Mouse (Mus musculus): ENCODE data around the gene Ackr2.
A peak's percentile ranks its signal among the peaks of the same experiment; 100 is the strongest.

Ackr2 gene

DNA sequence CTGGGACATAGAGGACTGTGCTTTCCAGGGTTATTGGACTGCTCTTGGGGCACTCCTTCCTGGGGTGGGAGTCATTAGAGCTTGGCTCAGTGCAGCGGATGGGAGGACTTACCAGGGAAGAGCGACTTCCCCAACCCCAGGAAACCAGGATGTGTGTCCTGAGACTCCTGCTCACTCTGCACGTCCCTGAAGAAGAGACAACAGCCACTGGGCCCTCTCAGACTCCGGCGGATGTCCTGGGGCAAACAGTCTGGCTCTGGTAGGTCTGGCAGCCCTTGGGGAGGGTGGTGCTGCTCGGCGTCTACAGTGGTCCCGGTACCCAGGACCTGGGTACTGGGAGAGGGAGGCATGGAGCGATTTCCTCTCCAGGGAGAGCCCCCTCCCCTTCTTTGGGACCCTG is at the start of gene Ackr2:
Gene Ackr2, plus strand, starts transcription at position 111 of the 400 bp plus-strand sequence.
- DNase-seq (ENCODE audit: low spot score), result no peak

DNA sequence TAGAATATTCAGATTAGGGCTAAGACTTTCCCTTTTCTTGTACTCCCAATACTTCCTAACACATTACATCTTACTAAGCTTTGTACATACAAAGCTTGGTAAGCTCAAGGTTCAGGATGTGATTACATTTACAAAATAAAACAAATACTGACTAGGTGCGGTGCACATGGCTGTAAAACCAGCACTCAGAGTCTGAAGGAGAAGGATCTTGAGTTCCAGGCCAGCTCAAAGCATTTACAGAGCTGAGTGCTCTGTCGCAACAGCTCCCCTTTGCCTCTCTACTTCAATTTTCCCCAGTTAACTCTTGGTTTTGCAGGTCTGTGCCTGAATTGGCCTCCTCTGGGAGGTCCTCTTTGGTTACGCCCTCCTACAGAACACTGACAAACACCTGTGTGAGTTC is 43.9 kb upstream of the Ackr2 start:
- DNase-seq (ENCODE audit: low spot score), result no peak

DNA sequence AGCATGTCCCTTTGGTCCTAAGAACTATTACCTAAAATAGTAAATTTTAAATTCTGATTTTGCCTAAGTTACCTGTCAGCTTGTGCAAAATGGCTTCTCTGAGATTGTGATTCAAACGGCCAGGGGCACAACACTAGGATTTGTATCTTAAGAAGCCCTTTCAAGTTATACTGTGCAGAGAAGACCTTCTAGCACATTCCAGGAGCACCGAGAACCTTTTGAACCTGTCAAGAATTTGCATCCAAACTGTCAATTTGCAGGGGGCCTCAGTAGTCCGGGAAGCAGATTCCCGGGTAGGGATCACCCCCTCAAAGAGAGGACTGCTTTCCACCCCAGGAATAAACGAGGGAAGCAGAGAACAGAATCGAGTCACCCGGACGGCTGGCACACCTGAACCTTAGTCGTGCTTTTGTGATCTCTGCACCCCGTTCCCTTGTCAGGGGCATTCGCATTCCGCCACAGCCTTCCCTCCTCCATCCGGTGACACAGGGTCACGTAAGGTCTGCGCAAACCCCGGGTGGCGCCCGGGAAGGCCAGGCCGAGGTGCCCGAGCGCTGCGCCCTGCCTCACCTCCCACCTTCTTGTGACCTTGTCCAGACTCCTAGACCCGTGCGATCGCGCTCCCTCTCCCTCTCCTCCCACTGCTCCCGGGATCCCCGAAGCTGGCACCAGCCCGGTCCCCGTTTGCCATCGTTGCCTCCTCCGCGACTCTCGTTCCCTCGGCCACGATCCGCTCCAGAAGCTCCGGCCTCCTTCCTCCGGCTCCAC is 41.3 kb upstream of the Ackr2 start:
- peak; percentile 42 for DNase-seq (ENCODE audit: low spot score)

DNA sequence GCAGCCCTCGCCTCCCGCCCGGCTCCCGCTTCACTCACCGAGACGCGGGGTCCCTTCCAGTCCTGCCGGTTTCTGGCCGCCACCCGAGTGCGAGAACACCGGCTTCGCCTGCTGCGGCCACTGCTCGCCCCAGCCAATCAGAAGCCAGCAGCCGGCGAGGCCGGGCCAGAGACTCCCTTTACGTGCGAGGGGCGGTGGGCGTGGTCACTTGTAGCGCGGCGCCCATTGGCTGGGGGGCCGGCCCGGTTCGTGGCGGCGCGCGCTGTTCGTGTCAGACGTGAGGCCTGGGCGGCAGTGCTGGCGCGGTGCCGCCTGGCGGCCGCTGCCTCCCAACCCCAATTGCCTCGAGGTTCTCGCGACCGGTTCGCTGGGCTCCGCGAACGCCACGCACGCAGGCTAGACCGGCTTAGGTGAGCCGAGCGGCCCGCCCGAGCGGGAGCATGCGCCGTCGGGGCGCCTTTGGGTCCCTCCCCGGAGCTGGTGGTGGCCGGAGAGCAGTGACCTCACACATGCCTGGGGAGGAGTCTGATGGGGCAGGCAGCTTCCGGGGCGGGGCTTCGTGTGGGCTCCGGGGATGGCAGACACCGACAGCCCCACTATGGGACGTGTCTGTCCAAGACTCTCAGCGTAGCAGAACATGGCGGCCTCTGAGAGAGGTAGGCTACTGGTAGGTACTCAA is 40.5 kb upstream of the Ackr2 start:
- peak; percentile 98 for DNase-seq (ENCODE audit: low spot score)

DNA sequence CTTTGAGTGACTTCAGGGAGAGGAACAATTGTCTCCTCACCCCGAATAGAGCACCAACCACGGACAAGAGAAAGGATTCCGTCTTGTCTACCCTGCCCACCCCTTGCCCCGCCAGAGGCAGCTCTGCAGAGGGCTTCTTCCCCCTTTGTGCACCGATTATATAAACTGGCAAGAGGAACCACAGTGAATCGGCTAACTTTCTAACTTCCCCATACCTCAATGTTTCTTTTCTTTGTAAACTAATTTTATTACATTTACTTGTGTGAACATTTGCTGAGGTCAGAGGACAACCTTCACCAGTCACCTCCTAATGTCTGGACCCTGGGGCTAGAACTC is 40.0 kb upstream of the Ackr2 start, which contains the start of gene Higd1a:
Gene Higd1a, minus strand, starts transcription at position 210 of the 336 bp plus-strand sequence.
- DNase-seq (ENCODE audit: low spot score), result no peak

DNA sequence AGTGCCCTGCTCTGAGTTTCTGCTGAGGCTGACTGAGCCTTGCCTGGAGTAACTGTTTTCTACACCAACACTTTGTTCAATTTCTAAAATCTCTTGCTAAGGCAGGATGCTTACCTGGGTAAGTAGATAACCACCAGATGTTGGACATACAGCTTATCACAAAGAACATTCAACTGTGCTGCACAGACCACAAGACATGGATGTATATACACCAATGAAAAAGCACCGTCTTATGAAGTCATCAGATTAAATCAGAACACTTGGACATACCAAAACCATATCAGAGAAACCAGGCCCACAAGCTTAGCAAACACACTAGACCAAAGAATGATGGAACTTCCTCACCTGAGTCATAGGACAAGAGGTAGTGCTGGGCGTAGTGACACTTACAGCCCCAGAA is 38.8 kb upstream of the Ackr2 start:
- no peak for DNase-seq (ENCODE audit: low spot score)

DNA sequence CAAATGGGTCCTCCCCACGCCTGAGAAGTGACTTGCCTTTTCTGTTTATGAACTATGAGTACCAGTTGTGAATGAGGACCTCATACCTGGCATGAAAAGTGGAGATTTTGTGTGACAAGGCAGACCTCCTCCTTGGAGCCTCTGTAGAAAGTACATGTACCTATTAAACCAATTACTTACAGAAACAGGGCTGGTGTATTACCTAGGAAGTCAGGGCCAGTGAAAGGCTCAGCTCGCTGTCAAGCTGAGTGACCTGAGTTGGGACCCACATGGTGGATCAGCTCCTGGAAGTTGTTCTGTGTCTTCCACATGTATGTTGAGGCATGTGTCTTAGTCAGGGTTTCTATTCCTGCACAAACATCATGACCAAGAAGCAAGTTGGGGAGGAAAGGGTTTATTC is 37.2 kb upstream of the Ackr2 start:
- no peak for DNase-seq (ENCODE audit: low spot score)

DNA sequence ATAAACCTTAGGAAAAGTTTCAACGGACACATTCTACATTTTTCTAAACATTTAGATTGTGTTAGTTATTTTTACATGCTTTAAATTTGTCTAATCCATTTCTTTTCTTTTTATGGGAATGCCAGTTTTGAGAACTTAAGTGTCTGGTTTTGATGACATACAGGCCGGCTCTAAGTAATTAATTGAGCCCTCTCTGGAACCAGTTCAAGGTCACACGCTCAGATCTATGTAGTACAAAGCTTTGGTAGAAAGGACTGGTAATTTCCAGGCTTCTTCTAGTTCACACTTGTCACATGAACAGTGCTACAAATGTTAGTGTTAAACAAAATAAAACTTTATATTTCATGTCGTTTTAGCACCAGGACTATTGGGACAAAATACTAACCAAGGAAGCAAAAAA is 33.3 kb upstream of the Ackr2 start:
- no peak for DNase-seq (ENCODE audit: low spot score)

DNA sequence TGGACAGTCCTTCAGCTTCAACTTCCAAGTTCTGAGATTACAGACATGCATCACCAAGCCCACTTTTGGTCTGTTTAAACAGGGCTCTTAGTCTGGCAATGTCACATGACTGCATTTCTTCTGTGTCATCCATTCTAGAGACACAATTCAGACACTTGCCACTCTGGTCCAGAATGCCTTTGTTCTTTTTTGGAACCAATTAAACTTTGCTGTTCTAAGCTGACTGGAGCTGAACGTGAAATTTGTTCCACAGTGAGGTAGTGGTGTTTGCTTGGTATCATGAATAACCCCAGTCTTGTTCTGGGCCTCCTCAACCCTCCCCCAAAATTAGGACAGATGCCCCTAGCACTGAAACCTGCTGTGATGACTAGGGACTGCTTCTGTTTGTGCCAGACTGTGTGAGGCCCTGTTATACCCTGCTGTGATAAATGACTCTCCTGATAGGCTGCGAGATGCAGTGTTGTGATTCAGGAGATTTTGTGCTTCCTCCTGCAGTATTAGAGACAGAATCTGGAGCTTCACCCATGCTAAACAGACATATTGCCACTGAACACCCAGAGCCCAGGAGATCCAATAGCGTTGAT is 32.6 kb upstream of the Ackr2 start:
- DNase-seq (ENCODE audit: low spot score), result no peak

DNA sequence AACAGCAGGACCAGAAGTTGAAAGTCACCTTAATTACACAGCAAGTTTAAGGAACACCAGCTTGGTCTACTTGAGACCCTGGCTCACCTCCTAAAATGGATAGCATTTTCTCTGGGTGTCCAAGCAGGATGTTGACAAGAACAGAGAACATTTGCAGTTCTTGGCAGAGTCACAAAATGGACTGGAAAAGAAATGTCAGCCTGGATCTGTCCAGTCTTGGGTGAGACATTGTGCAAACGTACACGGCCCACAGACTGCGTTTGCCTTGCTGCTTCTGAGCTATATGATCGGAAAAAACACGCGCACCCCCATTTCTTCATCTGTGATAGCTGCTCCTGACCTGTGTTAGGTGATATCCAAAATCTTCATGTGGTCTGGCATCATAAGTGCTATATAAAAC is 30.5 kb upstream of the Ackr2 start:
- DNase-seq (ENCODE audit: low spot score), result no peak

DNA sequence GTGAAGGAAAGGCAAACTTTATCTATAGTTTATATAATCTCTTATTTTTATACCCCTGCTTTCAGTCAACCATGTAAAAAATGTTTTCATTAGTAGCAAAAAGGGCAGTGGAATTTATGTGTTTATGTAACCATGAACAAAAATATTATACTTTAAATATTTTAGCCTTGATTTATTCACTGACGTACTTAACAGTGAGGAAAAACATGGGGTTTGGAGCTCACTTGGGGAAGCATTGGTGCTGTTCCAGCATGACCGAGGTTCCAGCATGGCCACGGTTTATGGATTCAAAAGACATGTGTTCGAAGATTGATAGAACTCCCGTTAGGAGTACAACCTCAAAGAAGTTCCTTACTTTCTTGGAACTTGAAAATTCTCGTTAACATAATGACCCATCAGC is 29.9 kb upstream of the Ackr2 start:
- no peak for DNase-seq (ENCODE audit: low spot score)

DNA sequence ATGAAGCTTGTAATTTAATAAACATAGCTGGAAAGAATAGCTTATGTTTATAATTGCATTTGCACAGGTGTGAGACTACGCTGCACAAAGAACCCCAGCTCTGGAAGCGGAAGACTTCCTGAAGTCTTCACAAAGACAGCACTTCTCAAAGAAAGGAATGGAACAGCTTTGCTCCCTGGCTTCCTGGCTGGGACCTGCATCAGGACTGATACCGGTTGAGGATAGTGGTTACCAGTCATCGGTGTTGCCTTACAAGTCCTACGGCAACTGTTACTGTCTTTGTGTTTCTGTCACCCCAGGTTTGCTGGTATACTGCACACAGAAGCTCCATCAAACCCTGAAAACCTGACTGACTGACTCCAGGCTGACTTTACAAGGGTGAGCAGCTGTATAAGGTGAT is 28.7 kb upstream of the Ackr2 start:
- no peak for DNase-seq (ENCODE audit: low spot score)

DNA sequence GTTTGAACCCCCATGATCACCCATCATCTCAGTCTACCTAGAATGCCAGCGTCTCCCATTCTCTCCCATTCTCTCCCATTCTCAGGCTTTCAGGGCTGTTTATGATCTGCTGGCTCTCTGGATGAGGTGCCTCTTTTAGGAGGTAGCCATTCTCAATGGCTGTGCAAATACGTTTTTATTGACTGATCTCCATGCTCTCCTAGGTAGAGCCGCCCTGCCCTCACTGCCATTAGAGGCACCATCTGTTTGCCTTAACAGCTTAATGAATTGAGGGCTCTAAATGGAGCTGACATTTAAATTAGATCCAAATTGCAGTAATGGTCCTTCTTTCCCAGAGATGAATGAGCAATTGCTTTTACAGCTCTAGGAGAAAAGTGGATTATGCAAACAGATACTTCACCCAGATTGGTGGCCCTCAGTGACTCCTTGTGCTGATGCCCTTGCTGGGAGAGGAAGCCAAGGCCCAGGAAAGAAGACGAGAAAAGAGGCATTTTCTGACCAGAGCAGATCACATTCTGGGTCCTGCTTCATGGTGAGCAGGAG is 28.1 kb upstream of the Ackr2 start:
- peak; percentile 9 for DNase-seq (ENCODE audit: low spot score)

DNA sequence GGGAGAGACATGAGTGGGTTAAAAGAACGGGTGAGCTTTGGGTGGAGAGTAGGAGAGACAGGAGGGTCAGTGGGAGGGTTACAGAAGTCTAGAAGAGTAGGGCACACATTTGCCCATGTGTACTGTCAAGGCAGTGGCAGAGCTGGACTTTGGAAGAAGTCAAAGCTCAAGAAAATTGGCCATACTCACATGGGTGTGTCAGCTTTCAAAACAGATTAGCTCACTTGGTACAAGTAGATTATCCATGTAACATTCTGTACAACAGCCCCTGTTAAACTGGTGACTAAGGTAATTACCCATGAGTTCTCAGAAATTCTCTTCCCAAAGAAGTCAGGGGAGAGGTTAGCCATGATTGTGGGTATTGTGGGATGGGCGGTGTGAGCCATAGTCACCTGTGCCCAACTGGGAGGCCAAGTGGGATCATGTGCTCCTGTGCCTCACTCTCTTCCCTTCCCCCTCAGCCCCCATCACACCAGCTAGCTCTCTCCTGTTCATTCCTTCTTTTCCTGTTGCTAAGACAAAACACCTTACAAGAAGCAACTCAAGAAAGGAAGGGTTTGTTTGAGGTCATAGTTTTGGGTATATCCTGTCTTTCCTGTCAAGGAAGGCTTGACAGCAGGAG is 26.0 kb upstream of the Ackr2 start:
- no peak for DNase-seq (ENCODE audit: low spot score)

DNA sequence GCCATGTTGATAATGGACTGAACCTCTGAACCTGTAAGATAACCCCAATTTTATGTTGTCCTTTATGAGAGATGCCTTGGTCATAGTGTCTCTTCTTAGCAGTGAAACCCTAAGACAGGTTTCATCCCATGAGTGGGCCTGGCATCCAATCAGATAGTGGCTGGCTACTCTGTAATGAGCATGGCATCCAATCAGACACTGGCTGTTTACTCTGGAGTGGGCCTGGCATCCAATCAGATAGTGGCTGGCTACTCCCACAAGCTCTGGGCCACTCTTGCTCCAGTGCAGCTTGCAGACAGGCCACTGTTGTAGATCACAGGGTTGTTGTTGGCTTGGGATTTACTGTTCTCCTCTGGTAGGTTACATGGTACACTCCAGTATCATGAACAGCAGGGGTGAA is 24.6 kb upstream of the Ackr2 start:
- DNase-seq (ENCODE audit: low spot score), result no peak

DNA sequence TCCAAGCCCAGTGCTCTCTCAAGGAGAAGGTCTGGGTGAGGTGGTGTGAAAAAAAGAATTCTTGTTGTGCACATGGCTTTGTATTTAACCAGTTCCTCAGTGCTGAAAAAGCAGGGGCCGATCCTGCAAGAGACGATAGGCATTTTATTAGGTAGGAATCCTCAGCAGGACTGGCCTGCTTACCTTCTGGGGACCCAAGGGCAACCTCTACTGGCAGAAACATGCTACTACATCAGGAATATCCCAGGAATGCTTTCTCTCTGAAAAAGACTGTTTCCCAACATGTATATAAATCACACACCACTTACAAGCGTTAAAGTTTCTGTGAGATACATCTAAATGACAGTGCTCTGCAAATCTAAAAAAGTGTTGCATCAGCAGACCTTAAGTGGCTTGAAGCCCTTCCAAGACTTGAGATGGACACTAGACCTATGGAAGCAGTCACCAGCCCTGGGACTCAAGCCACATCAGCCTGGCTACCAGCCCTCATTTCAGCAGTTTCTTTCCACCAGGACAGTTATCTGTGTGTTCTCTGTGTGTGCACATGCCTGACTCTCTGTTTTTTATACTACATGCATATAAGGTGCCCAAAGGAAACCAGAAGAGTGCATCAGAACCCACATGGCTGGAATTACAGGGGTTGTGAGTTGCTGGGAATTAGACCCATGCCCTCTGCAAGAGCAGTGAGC is 21.0 kb upstream of the Ackr2 start:
- peak; percentile 81 for DNase-seq (ENCODE audit: low spot score)

DNA sequence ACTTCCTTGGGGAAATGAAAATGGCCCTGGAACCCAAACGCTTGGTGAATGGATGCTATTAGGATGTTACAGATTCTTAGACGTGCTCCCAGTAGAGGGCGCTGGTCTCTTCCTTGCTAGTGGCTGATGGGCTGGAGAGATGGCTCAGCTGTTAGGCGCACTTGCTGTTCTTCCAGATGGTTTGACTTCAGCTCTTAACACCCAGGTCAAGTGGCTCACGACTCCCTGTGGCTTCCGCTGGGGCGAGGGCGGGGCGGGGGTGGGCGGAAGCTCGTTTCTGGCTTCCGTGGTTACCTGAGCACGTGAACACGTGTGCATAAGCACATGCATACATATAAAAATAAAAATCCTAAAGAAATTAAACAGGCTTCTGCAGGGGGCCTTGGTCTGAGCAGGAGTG is 17.3 kb upstream of the Ackr2 start:
- DNase-seq (ENCODE audit: low spot score), result peak; percentile 82

DNA sequence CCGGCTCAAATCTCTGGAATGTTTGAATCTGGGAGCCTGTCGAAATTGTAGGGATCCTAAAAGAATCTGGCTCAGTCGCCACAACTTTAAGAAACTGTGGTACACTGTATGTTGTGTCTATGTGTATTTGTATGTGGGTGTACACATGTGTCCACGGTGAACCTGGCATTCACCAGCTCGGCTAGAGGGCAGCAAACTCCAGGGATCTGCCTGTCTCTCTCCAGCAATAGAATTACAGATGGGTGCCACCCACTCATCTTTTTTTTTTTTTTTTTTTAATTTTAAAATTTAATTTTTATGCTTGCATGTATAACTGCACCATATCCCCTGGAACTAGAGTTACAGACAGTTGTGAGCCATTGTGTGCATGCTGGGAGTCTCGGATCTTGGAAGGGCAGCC is 16.9 kb upstream of the Ackr2 start:
- no peak for DNase-seq (ENCODE audit: low spot score)

DNA sequence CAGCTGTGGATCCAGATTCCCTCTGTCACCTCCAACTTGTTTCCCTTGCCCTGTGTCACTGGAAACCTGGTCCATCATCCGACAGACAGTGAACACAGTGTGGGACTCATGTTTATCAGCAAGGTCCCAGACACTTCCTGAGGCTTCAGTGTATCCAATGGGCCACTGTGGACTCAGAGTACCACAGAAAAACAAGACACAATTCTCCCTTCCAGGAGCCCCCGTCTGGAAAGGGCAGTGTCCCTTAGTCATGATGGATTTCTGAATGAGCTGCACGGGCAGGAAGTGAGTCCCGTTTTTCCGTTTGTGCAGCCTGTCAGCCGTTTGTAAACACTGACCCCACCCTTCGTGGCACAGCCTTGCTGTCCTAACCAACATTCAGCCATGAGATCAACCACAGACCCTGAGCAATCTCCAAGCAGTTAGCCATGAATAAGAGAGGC is 16.1 kb upstream of the Ackr2 start:
- no peak for DNase-seq (ENCODE audit: low spot score)

DNA sequence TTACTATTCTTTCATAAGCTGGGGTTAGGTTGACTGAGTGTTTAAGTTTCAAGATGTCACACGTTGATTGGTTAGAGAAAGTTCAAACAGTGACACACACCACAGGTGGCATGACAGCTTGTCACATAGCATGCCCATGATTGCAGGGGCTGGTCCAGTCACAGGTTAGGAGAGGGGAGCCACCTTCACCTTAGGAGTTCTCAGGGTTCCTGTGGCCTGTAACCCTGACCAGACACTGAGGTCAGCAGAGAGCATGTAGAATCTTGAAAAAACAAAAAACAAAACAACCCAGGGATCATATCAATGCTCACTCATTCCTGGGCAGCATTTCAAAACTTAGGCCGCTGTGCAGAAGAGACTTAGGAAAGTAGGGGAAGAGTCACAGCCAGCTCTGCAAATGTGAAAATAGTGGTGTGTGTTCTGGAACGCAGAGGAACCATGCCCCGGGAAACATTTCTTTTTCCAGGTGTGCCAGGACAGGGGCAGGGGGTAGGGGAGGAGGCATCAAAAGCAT is 8.2 kb upstream of the Ackr2 start:
- no peak for DNase-seq (ENCODE audit: low spot score)

DNA sequence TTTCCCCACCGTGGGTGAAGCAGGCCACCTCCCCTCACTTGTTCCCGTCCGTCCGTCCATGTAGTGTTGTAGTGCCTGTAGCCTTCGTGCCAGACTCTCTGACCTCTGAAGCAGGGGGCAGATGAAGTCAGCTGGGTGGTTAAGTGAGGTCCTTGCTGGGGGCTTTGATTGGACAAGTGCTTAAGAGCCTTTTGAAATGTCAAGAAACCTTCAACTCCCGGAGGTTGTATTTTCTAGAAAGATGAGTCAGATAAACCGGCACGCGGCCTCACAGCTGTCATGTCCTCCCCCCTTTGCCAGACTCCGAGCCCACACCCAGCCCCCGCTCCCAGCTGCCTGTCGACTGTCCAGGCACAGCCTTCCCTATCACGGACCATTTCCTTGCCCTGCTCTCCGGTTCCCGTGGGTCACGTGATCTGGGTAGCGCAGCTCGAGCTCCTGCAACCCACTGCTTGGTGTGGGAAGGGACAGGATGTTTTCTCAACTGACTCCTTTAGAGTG is 7.7 kb upstream of the Ackr2 start:
- DNase-seq (ENCODE audit: low spot score), result peak; percentile 53

DNA sequence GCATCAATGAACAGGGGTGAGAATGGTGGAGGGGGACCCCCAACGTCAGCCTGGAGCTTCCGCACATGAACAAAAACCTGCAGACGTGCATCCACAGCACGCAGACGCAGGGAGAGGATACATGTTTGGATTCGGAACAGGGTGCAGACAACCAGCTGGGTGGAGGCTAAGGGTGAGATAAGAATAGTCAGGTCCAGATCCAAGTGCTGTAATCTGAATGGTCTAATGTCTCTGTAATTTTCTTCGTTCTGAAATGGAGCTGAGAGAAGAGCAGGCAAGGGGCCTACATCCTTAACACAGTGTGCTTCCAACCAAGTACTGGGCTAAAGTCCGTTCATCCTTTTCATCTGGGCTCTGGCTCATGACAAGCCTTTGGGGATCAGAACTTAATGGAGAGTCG is 6.9 kb upstream of the Ackr2 start:
- DNase-seq (ENCODE audit: low spot score), result no peak
